ENCODE assay signal across 9 mouse cellular contexts in the genomic region with DNA sequence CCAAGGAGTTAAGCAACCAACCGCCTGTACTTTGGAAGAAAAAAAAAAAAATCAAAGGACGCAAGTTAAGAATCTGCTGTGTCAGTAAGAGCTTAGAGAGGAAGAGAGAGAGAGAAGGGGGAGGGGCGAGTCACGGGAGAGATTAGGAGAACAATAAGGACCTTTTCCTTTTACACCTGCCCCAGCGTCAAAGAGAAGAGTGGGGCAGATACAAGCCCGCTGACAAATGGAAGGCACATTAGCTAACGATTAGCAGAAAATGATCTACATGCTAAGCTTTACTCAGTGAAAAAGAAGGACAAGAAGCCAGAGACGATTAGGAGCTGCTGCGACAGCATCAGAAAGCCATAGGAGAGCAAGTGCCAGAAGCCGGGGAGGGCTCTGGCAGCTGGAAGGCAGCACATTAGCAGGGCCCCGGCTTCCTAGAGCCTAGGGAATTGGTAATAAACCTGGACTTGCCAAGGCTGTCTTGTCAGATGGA.
DNase-seq lines count a peak whose midpoint lies in the region; ATAC-seq and TF ChIP-seq lines count a peak whose summit lies in the region.
"Had no signal": no experiment of that assay in that cellular context is flagged by ENCODE, and none has a peak within 500 bp of the region (broad histone marks: within the 10 kb centered on the region; RNA-seq: fewer than 3 reads in every experiment).

No protein-coding gene starts in this region.

- no peaks in the 10 kb centered on the region for H3K27me3 ChIP-seq in lung, embryonic 14.5 days (ENCODE audit: insufficient read depth, low read length)
- H3K27me3 ChIP-seq in embryonic facial prominence, embryonic 14.5 days (replicated peaks; ENCODE audit: control insufficient read depth, insufficient read depth, low read length): no peaks in the 10 kb centered on the region
- H3K27me3 ChIP-seq in intestine, embryonic 14.5 days (replicated peaks; ENCODE audit: control insufficient read depth, insufficient read depth, low read length): no peaks in the 10 kb centered on the region
- H3K27me3 ChIP-seq: liver, embryonic 15.5 days had no signal

- 2% methylated on average over 11 of the region's 11 CpGs for WGBS in lung, embryonic 14.5 days
- WGBS in embryonic facial prominence, embryonic 14.5 days: 2% methylated on average over 11 of the region's 11 CpGs
- 5% methylated on average over 11 of the region's 11 CpGs for WGBS in intestine, embryonic 14.5 days

- TF ChIP-seq CTCF in lung, embryonic 14.5 days (IDR thresholded peaks at IDR 0.05; ENCODE audit: low read depth): no peak

- H3K4me1 ChIP-seq in lung, embryonic 14.5 days (ENCODE audit: insufficient read depth): no peaks in the 10 kb centered on the region; the same call in 1 of the 2 replicates
- peaks cover 3% of the 10 kb centered on the region; the same call in 1 of the 2 replicates for H3K4me1 ChIP-seq in embryonic facial prominence, embryonic 14.5 days (ENCODE audit: control insufficient read depth, insufficient read depth, low read length)
- H3K4me1 ChIP-seq in intestine, embryonic 14.5 days (replicated peaks; ENCODE audit: control insufficient read depth, insufficient read depth, low read length): no peaks in the 10 kb centered on the region
- H3K4me1 ChIP-seq: liver, embryonic 15.5 days had no signal

- H3K9ac ChIP-seq in lung, embryonic 14.5 days: no peak overlapping the region
- no peak overlapping the region for H3K9ac ChIP-seq in embryonic facial prominence, embryonic 14.5 days (ENCODE audit: low read depth, low read length)
- H3K9ac ChIP-seq in intestine, embryonic 14.5 days (ENCODE audit: low read length): no peak overlapping the region
- H3K9ac ChIP-seq: liver, embryonic 15.5 days had no signal

- peak; percentile 44; the same call in 1 of the 2 replicates for ATAC-seq in lung, embryonic 14.5 days (ENCODE audit: insufficient read depth)
- peak; percentile 73 for ATAC-seq in embryonic facial prominence, embryonic 14.5 days (ENCODE audit: low read depth)
- ATAC-seq in intestine, embryonic 14.5 days (replicated peaks; ENCODE audit: low FRiP score, low TSS enrichment, low read depth): peak; percentile 55; the same call in 1 of the 2 replicates

- H3K27ac ChIP-seq in lung, embryonic 14.5 days (ENCODE audit: low read depth): no peak overlapping the region
- no peak overlapping the region for H3K27ac ChIP-seq in embryonic facial prominence, embryonic 14.5 days (replicated peaks; ENCODE audit: low read depth, low read length)
- H3K27ac ChIP-seq in intestine, embryonic 14.5 days (ENCODE audit: low read depth): no peak overlapping the region
- H3K27ac ChIP-seq: liver, embryonic 15.5 days had no signal

- H3K36me3 ChIP-seq in lung, embryonic 14.5 days (ENCODE audit: insufficient read depth): no peaks in the 10 kb centered on the region
- H3K36me3 ChIP-seq in embryonic facial prominence, embryonic 14.5 days (ENCODE audit: control insufficient read depth, insufficient read depth, low read length): no peaks in the 10 kb centered on the region
- no peaks in the 10 kb centered on the region for H3K36me3 ChIP-seq in intestine, embryonic 14.5 days (ENCODE audit: control insufficient read depth, insufficient read depth, low read length)
- H3K36me3 ChIP-seq: liver, embryonic 15.5 days had no signal

- peak overlapping the region; percentile 31; the same call in 1 of the 2 replicates for H3K4me2 ChIP-seq in lung, embryonic 14.5 days
- peak overlapping the region; percentile 10; the same call in 1 of the 2 replicates for H3K4me2 ChIP-seq in embryonic facial prominence, embryonic 14.5 days (ENCODE audit: low read depth, low read length)
- peak overlapping the region; percentile 26; the same call in 1 of the 2 replicates for H3K4me2 ChIP-seq in intestine, embryonic 14.5 days (ENCODE audit: low read length)
- H3K4me2 ChIP-seq: liver, embryonic 15.5 days had no signal

- H3K9me3 ChIP-seq in lung, embryonic 14.5 days (ENCODE audit: low read depth, low read length): no peaks in the 10 kb centered on the region
- H3K9me3 ChIP-seq in embryonic facial prominence, embryonic 14.5 days (ENCODE audit: control insufficient read depth, low read length): no peaks in the 10 kb centered on the region
- no peaks in the 10 kb centered on the region for H3K9me3 ChIP-seq in intestine, embryonic 14.5 days (ENCODE audit: control insufficient read depth, low read length)
- H3K9me3 ChIP-seq: liver, embryonic 15.5 days had no signal

- DNase-seq in lung, embryonic 14.5 days: peak; percentile 50
- DNase-seq in lung, postnatal 25 days (ENCODE audit: low spot score): no peak
- DNase-seq in embryonic facial prominence, embryonic 14.5 days (ENCODE audit: low spot score): peak; percentile 76
- DNase-seq in intestine, embryonic 14.5 days (ENCODE audit: low spot score): peak; percentile 59
- DNase-seq in mesoderm, embryonic 11.5 days (ENCODE audit: low read depth, low spot score): peak; percentile 25
- DNase-seq in yolk sac, embryonic 10.5 days (ENCODE audit: low spot score): peak; percentile 81
- DNase-seq in spleen, adult 18-20 months: no peak
- no peak for DNase-seq in c-Kit-positive CD71-positive TER-119-positive erythroid progenitor cells, embryonic 14.5 days (ENCODE audit: low spot score)

- H3K4me3 ChIP-seq in lung, embryonic 14.5 days (ENCODE audit: low read depth, low read length): no peak overlapping the region
- H3K4me3 ChIP-seq in embryonic facial prominence, embryonic 14.5 days (ENCODE audit: low read depth, low read length): no peak overlapping the region
- H3K4me3 ChIP-seq in intestine, embryonic 14.5 days (ENCODE audit: low read depth, low read length): no peak overlapping the region
- H3K4me3 ChIP-seq: liver, embryonic 15.5 days had no signal

Comparison
In these comparisons a context has a peak if more than half of its experiments do, and no peak if none do; other contexts are left out.
1. DNase-seq: peak in lung, embryonic 14.5 days (single experiment), embryonic facial prominence, embryonic 14.5 days (single experiment), intestine, embryonic 14.5 days (single experiment), mesoderm, embryonic 11.5 days (single experiment) and yolk sac, embryonic 10.5 days (single experiment); none in lung, postnatal 25 days (single experiment), spleen, adult 18-20 months (0 of 2) and c-Kit-positive CD71-positive TER-119-positive erythroid progenitor cells, embryonic 14.5 days (single experiment).
2. Peak in every context shown above with its lines, with median percentiles within 50 percentile points of each other: ATAC-seq and H3K4me2 ChIP-seq.